Comparison of ENCODE assay signal across 12 mouse cellular contexts in the genomic region with DNA sequence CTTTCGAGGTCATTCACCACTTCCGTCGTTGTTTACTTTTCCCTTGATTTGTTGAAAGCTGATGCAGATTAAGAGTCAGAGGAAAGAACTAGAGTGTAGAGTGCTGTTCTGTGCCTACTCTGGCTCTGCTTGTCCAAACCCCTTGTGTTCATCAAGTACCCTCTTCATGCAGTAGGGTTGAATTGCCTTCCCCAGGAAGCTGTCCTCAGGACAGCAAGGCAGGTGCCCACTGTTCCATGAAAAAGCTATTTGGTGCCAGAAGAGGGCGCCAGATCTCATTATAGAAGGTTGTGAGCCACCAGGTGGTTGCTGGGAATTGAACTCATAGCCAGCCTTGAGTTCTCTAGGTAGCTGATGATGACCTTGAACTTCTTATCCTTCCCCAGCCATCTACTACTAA. TPM values are rescaled to one million over a fixed set of nuclear protein-coding genes. Genes with fewer than 3 reads are reported as not detected.
DNase-seq lines count a peak whose midpoint lies in the region; ATAC-seq and TF ChIP-seq lines count a peak whose summit lies in the region.
"Had no signal": no experiment of that assay in that cellular context is flagged by ENCODE, and none has a peak within 500 bp of the region (broad histone marks: within the 10 kb centered on the region; RNA-seq: fewer than 3 reads in every experiment).

No protein-coding gene starts in this region.

- peak; percentile 54 for DNase-seq in CD4-positive, CD25-positive, alpha-beta regulatory T cell, adult 2 months (ENCODE audit: low read depth, low spot score)
- no peak for DNase-seq in left cerebral cortex, adult 2 months (ENCODE audit: extremely low spot score in 1 of 2, low spot score in 2 of 2)
- no peak for DNase-seq in left cerebral cortex, postnatal 14 days (ENCODE audit: low spot score in 2 of 2)
- DNase-seq in retina, embryonic 14.5 days (ENCODE audit: low spot score): peak; percentile 21
- DNase-seq in right cerebral cortex, postnatal 10 days (ENCODE audit: low spot score in 2 of 2): no peak
- no peak for DNase-seq in heart, postnatal 4 days
- DNase-seq: adrenal gland, postnatal 25 days had no signal

- no peak overlapping the region for H3K4me3 ChIP-seq in left cerebral cortex, adult 2 months
- H3K4me3 ChIP-seq in bone marrow macrophage, adult 2 months (ENCODE audit: insufficient read depth, low read length): no peak overlapping the region
- H3K4me3 ChIP-seq: embryonic facial prominence, embryonic 12.5 days; liver, embryonic 15.5 days; neural tube, embryonic 12.5 days had no signal

- TF ChIP-seq CTCF in left cerebral cortex, adult 2 months (IDR thresholded peaks at IDR 0.05): peak; percentile 32
- TF ChIP-seq CTCF in bone marrow macrophage, adult 2 months (IDR thresholded peaks at IDR 0.05; ENCODE audit: low read depth, low read length): peak; percentile 34; the same call in 1 of the 2 replicates

- TF ChIP-seq POLR2A in bone marrow macrophage, adult 2 months (IDR thresholded peaks at IDR 0.05; ENCODE audit: borderline replicate concordance, low read depth, low read length): no peak

- peaks cover 38% of the 10 kb centered on the region for H3K4me1 ChIP-seq in bone marrow macrophage, adult 2 months (ENCODE audit: control insufficient read depth, insufficient read depth, low read length)
- H3K4me1 ChIP-seq: embryonic facial prominence, embryonic 12.5 days; neural tube, embryonic 12.5 days had no signal

- intact Hi-C loops in left cerebral cortex, adult 2 months (cut with DNase I): no loop called here
- intact Hi-C loops in left cerebral cortex, postnatal 14 days (cut with DNase I): no loop called here

- no peak overlapping the region for H3K27ac ChIP-seq in left cerebral cortex, adult 2 months
- H3K27ac ChIP-seq in bone marrow macrophage, adult 2 months (ENCODE audit: insufficient read depth, low read depth, low read length): peak overlapping the region; percentile 90
- H3K27ac ChIP-seq: embryonic facial prominence, embryonic 12.5 days; liver, embryonic 15.5 days; neural tube, embryonic 12.5 days had no signal

- no peak for ATAC-seq in CD4-positive, CD25-positive, alpha-beta regulatory T cell, adult 4 months

RNA-seq across cellular contexts. Expression of a gene that starts 21.2 kb away (rescaled TPM):
- polyA plus RNA-seq in CD4-positive, CD25-positive, alpha-beta regulatory T cell, adult 4 months (2017; shearing (Covaris generic)): 10 to 100 TPM; 56.6 to 60.7 TPM
- 10 to 100 TPM; 45.2 to 51.5 TPM for total RNA-seq in left cerebral cortex, adult 2 months (2021)
- total RNA-seq in left cerebral cortex, postnatal 14 days (2021): 10 to 100 TPM; 51.1 to 52.3 TPM
- 66.1 and 80.8 TPM in 2 replicates for polyA plus RNA-seq in bone marrow macrophage, adult 2 months (2012; ENCODE audit: insufficient read depth, insufficient read length, missing spikeins)
- total RNA-seq in heart, postnatal 4 days (2021): 10 to 100 TPM; 41.6 to 43.0 TPM

RNA-seq across cellular contexts. Expression of a gene that starts 31.5 kb away (rescaled TPM):
- polyA plus RNA-seq in CD4-positive, CD25-positive, alpha-beta regulatory T cell, adult 4 months (2017; shearing (Covaris generic)): 10 to 100 TPM; 78.2 to 90.0 TPM
- 100 to 1,000 TPM in 1 of 2 experiments, 10 to 100 TPM in 1; 85.8 to 101 TPM for total RNA-seq in left cerebral cortex, adult 2 months (2021)
- 10 to 100 TPM; 73.0 to 74.2 TPM for total RNA-seq in left cerebral cortex, postnatal 14 days (2021)
- 255 and 258 TPM in 2 replicates for polyA plus RNA-seq in bone marrow macrophage, adult 2 months (2012; ENCODE audit: insufficient read depth, insufficient read length, missing spikeins)
- total RNA-seq in heart, postnatal 4 days (2021): 10 to 100 TPM; 52.9 to 59.1 TPM

Comparison
In these comparisons a context has a peak if more than half of its experiments do, and no peak if none do; other contexts are left out.
1. DNase-seq: peak in CD4-positive, CD25-positive, alpha-beta regulatory T cell, adult 2 months (single experiment) and retina, embryonic 14.5 days (single experiment); none in left cerebral cortex, adult 2 months (0 of 2), left cerebral cortex, postnatal 14 days (0 of 2), right cerebral cortex, postnatal 10 days (0 of 2) and heart, postnatal 4 days (single experiment).